Mouse (Mus musculus): ENCODE results near the gene Eci3.
"Not testable (repeated sequence)": the region's sequence is repeated elsewhere in the genome, so short reads cannot be mapped to it uniquely, and the experiment has no call there.

The Eci3 gene

GRCm38 (mm10) chr13:34963511-34964397 is at the start of gene Eci3:
Eci3 (minus strand) TSS chr13:34963810.
- no peak for DNase-seq (ENCODE audit: low spot score)

DNA sequence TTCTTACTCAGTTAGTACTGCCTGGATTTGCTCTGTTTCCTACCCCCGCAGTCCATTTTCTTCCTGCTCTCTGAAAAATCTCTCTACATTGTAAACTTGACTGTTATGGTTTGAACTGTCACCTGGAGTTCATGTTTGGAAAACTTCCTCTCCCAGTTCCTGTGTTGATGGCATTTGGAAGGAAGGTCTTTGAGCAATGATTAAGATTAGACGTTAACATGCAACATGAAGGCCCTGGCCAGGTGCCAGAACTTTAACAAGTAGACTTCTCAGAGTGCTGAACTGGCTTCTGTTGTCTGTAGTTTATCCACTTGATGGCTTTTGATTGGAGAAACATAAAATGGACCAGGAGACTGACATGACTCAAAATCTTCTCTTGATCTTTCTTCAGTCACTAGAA is 32.3 kb upstream of the Eci3 start:
- no peak for DNase-seq (ENCODE audit: low spot score)

GRCm38 (mm10) chr13:34993983-34994811 is 30.6 kb upstream of the Eci3 start:
- DNase-seq (ENCODE audit: low spot score) = peak; percentile 83

DNA sequence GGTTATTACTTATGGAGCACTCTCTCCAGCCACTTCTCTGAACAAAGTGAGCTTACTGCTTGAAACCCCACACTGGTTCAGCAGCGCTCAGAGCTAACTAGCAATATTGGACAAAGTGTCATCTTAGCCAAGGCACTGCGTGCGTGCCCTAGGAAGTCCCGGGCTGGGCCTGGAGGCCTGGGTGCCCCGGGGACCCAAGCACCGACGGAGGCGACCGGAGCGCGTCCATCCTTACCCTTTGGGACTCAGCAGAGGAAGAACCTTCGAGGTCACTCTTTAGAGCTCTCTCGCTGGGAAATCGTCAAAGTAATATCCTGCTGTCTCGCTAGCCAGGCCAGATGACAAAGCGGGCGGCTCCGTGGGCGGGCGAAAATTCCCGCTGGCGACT is 30.0 kb upstream of the Eci3 start:
- DNase-seq (ENCODE audit: low spot score) = no peak

DNA sequence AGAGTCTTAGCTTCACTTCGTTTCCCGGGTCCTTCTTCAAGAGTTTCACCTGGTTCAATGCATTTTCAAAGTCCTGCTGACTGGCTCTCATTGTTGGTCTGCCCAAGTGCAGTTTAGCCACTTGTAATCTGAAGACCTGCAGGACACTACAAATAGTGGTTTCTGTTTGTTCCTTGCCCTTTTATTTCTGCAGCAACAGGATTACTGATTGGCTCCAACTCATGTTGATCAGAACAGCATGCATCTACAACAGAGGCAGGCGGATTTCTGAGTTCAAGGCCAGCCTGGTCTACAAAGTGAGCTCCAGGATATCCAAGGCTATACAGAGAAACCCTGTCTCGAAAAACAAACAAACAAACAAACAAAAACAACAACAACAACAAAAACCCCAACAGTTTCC is 29.5 kb upstream of the Eci3 start:
- DNase-seq (ENCODE audit: low spot score) = no peak

- no peak for DNase-seq (ENCODE audit: low spot score)
Observed at GRCm38 (mm10) chr13:34991581-34992273, 28.1 kb upstream of the Eci3 start.

DNA sequence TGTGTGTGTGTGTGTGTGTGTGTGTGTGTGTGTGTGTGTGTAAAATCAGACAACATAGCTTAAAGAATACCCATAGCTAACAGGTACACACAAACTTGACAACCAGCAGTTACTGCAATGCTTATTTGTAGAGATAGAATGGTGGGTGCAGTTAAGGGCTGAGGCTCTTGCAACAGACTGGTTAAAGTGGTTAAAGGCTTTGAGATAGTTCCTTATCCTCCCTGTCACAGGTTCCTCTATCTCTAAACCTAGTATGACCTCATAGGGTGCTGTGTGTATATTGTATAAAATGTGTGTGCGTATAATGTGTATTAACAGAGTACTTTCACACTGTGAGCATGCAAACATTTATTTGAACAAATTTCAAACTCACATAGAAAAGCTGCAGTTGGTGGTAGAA is 19.9 kb upstream of the Eci3 start:
- DNase-seq (ENCODE audit: low spot score) = not testable (repeated sequence)

GRCm38 (mm10) chr13:34978635-34979034 is 15.0 kb upstream of the Eci3 start:
- DNase-seq (ENCODE audit: low spot score) = not testable (repeated sequence)

- no peak for DNase-seq (ENCODE audit: low spot score)
Observed at GRCm38 (mm10) chr13:34977410-34977809, 13.8 kb upstream of the Eci3 start.

DNA sequence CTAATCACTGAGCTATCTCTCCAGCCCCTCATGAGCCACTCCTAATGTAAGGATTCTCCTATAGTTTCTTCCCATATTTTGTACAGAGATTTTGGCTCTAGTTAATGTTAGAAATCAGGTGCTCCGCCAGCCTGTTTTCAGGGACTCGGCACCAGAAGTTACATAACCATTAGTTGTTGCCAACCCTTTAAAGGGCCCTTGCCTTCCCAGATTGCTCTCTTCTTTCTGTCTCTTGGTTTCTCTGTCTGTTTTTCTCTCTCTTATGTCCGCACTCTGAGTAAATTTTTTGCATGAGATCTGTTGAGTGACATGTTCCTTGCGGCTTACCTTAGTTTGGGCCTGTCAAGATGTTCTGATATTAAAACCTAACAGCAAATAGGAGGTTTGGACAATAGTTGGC is 12.5 kb upstream of the Eci3 start:
- DNase-seq (ENCODE audit: low spot score) = no peak

GRCm38 (mm10) chr13:34973770-34974169 is 10.2 kb upstream of the Eci3 start:
- DNase-seq (ENCODE audit: low spot score) = no peak

DNA sequence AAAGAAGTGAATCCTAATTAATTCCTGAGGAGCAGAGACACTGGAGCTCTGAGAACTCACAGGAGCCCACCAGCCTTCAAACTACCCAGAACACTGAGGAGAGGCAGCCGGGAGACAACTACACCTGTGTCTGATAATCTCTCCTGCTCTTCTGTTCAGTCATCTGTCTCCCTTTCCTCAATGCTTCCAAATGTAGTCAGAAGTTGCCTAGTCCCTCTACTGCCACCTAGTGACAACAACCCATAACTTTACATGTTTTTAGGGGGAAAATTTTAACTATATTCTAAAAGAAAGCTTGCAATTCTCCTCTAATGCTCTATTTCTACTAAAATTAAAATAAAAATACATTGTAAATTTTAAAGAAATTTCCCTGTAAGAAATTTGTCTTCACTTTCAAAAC is 9.5 kb upstream of the Eci3 start:
- no peak for DNase-seq (ENCODE audit: low spot score)

GRCm38 (mm10) chr13:34972456-34972855 is 8.8 kb upstream of the Eci3 start:
- not testable (repeated sequence) for DNase-seq (ENCODE audit: low spot score)

DNA sequence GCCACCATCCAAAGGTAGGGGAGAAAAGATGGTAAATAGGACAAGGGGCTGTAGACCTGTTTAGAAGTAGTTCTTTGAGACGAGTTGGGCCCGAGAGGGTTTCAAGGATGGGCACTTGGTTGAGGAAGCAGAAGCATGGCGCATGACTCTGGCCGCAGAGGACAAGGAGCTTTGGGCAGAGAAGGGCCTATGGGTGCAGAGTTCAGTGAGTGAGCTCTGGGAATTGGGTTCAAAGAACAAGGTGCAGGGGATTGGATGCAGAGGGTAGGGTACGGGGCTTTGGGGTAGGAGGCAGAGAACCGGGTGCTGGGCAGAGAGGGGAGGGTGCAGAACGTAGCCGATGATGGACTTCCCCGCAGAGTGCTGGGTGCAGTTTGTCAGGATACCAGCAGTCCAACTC is 2.0 kb upstream of the Eci3 start:
- not testable (repeated sequence) for DNase-seq (ENCODE audit: low spot score)

DNA sequence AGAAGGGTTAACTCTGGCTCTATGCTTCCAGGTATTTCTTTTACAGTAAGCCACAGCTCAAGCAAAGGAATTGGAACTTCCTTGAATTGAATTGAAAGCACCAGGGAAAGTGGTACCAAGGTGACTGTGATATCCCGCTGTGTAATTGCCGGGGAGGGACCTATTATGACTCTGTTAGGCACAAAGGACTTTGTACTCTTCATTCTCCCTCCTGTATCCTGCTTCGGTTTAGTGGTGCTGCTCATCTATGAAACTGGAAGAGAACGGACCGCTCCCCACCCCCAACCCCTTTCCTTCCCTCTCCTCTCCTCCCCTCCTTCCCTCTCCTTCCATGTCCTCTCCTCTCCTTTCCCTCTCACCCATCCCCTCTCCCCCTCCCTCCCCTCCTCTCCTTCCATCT is 1.3 kb upstream of the Eci3 start:
- DNase-seq (ENCODE audit: low spot score) = no peak

GRCm38 (mm10) chr13:34964419-34964818 is 809 bp upstream of the Eci3 start:
- no peak for DNase-seq (ENCODE audit: low spot score)

DNA sequence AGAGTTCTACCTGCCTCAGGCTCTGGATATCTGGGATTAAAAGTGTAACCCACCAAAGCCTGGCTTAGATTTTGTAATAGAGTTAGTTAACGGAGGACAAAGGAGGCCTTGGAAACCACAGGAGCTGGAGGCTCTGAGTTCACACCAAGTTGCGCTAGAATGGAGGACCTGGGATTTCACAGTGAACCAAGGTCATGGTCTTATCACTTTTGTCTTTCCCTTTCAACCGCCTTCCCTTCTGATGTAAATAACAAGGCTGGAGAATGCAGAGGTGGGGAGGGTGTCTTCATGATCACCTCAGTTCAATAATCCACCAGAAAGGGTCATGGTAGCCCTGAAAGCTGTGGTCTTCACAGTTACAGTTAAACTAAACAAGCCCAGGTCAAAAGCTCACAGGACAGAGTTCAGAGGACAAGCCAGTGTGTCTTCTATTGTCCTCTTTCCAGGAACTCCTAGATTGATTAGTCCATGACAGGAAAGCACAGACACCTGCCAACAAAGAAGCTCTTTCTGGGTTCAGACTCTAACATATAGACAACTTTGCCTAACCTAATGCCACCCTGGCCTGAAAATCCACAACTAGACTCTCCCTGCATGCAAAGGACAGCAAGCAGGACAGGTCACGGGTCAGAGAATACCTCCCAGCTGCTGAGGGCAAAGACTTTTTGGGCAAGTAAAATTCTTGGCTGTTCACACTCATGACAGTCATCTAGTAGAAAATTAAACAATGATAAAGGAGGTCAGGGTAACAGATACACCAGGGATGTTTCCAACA is 2.4 kb downstream of the Eci3 start:
- no peak for DNase-seq (ENCODE audit: low spot score)

DNA sequence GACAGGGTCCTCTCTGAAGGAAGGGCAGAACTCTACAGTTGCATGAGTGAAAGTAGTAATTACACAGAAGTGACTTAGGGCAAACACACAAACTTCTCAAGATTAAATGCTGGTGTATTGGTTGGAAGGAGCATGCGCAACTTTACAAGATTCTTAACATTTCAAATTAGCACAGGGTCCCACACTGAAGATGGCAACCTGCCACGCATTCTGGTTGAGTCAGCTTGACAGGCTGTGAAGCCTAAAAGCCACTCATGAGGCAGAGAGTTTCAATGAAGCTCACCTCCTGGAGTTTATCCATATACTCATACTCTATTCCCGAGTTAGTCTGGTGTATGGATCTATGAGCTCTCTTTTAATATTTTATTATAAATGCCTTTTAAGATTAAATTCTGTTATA is 5.5 kb downstream of the Eci3 start:
- not testable (repeated sequence) for DNase-seq (ENCODE audit: low spot score)

DNA sequence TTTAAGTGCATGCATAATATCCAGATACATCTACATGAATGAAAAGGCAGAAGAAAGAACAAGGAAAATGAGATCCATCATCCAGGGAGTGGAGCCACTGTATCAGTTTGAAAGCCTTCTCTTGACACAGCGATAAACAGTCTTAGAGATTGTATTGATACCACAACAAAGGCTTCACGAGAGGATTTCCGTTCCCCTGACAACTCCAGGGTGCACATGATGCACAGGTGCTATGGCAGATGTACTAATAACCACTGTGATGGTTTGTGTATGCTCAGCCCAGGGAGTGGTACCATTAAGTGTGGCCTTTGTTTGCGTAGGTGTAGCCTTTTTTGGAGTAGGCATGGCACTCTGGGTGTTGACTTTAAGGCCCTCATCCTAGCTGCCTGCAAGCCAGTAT is 6.7 kb downstream of the Eci3 start:
- DNase-seq (ENCODE audit: low spot score) = no peak

GRCm38 (mm10) chr13:34951437-34951836 is 12.2 kb downstream of the Eci3 start:
- DNase-seq (ENCODE audit: low spot score) = not testable (repeated sequence)

- DNase-seq (ENCODE audit: low spot score) = no peak
Observed at GRCm38 (mm10) chr13:34942370-34942769, 21.2 kb downstream of the Eci3 start.

Data from left cerebral cortex, adult 11 months (tissue).